Mouse (Mus musculus) hindbrain, embryonic 10.5 days (tissue): ENCODE results near the gene Akap12. TPM values are rescaled to one million over a fixed set of nuclear protein-coding genes. Genes with fewer than 3 reads are reported as not detected.

Experiments used
- DNase-seq: peaks from one replicate; pipeline ENCODE4 v3.0.0-alpha.2; 2017; ENCODE audit warnings: low spot score
- H3K27ac ChIP-seq: fragments of 300-500 bp; sonication (generic); 2 replicates; pipeline ENCODE4 v1.5.1; 2016; ENCODE audit warnings: mild to moderate bottlenecking, moderate library complexity
- H3K27me3 ChIP-seq: fragments of 300-500 bp; sonication (generic); 2 replicates; pipeline ENCODE4 v1.6.1; 2016; ENCODE audit warnings: mild to moderate bottlenecking; ENCODE audit not compliant: poor library complexity, insufficient read depth, severe bottlenecking
- H3K36me3 ChIP-seq: fragments of 300-500 bp; sonication (generic); 2 replicates; pipeline ENCODE4 v1.6.1; 2016; ENCODE audit warnings: mild to moderate bottlenecking, moderate library complexity
- H3K4me1 ChIP-seq: fragments of 300-500 bp; sonication (generic); replicated peaks from 2 replicates; pipeline ENCODE4 v1.6.1; 2016; ENCODE audit warnings: mild to moderate bottlenecking
- H3K4me3 ChIP-seq: fragments of 300-500 bp; sonication (generic); 2 replicates; pipeline ENCODE4 v1.5.1; 2016; ENCODE audit warnings: mild to moderate bottlenecking, moderate library complexity
- H3K9me3 ChIP-seq: fragments of 300-500 bp; sonication (generic); 2 replicates; pipeline ENCODE4 v1.6.1; 2016; ENCODE audit warnings: mild to moderate bottlenecking, moderate library complexity
- WGBS: fragments of 180-500 bp; shearing (Covaris S2); methylation state at CpG from one replicate; pipeline ENCODE4 v1.1.7; 2016; 5-methylcytosine and 5-hydroxymethylcytosine counted together
- polyA plus RNA-seq: library from polyadenylated mRNA; unstranded; fragments of >200 nt; fragmentation: Nextera tagmentation; extraction: Ambion mirVana; gene quantifications from 2 replicates; pipeline ENCODE4 v1.2.1, GENCODE M21; 2016

Gene Akap12
- polyA plus RNA-seq, 1 experiment from 2014 or later = 45.8 TPM

- Histone ChIP-seq H3K9me3 (no peaks in the 10 kb centered on the region), H3K4me1 (peaks cover 6% of the 10 kb centered on the region), H3K27ac (no peak overlapping the region), H3K27me3 (no peaks in the 10 kb centered on the region), H3K4me3 (no peak overlapping the region), H3K36me3 (no peaks in the 10 kb centered on the region)
- 77% methylated on average over 5 of the region's 5 CpGs for WGBS
- no peak for DNase-seq
These were observed 5.3 kb upstream of the Akap12 start for GRCm38 (mm10) chr10:4260925-4261324.

GRCm38 (mm10) chr10:4261359-4261952, 4.7 kb upstream of the Akap12 start:
- H3K4me1 ChIP-seq = peaks cover 10% of the 10 kb centered on the region
- H3K36me3 ChIP-seq = no peaks in the 10 kb centered on the region
- no peaks in the 10 kb centered on the region for H3K27me3 ChIP-seq
- DNase-seq = no peak
- H3K9me3 ChIP-seq = no peaks in the 10 kb centered on the region
- H3K4me3 ChIP-seq = no peak overlapping the region
- 82% methylated on average over 9 of the region's 9 CpGs for WGBS
- H3K27ac ChIP-seq = no peak overlapping the region

- H3K4me3 ChIP-seq = peak overlapping the region; percentile 85
These were observed 539 bp upstream of the Akap12 start for GRCm38 (mm10) chr10:4265641-4266040.

GRCm38 (mm10) chr10:4266931-4267310, 741 bp downstream of the Akap12 start:
- peaks cover 20% of the 10 kb centered on the region for H3K4me1 ChIP-seq
- 0 out of 2 replicates have a peak, but pooled peaks cover 8% of the 10 kb centered on the region for H3K27me3 ChIP-seq
- WGBS = 3% methylated on average over 11 of the region's 11 CpGs
- H3K4me3 ChIP-seq = peak overlapping the region; percentile 85
- no peaks in the 10 kb centered on the region for H3K9me3 ChIP-seq
- DNase-seq = peak; percentile 53
- H3K27ac ChIP-seq = peak overlapping the region; percentile 94
- H3K36me3 ChIP-seq = no peaks in the 10 kb centered on the region

More at GRCm38 (mm10) chr10:4265641-4266040, 539 bp upstream of the Akap12 start:
- Histone ChIP-seq H3K27ac (peak overlapping the region; percentile 94), H3K4me1 (peaks cover 20% of the 10 kb centered on the region), H3K9me3 (no peaks in the 10 kb centered on the region), H3K27me3 (0 out of 2 replicates have a peak, but pooled peaks cover 8% of the 10 kb centered on the region), H3K36me3 (no peaks in the 10 kb centered on the region)
- WGBS = 2% methylated on average over 13 of the region's 13 CpGs
- peak; percentile 67 for DNase-seq

GRCm38 (mm10) chr10:4267481-4267880, 1.3 kb downstream of the Akap12 start:
- H3K27ac ChIP-seq = peak overlapping the region; percentile 94; the same call in 1 of the 2 replicates
- H3K27me3 ChIP-seq = 0 out of 2 replicates have a peak, but pooled peaks cover 8% of the 10 kb centered on the region
- peak overlapping the region; percentile 85 for H3K4me3 ChIP-seq
- WGBS = 82% methylated on average over 7 of the region's 7 CpGs
- H3K9me3 ChIP-seq = no peaks in the 10 kb centered on the region
- no peaks in the 10 kb centered on the region for H3K36me3 ChIP-seq
- peaks cover 20% of the 10 kb centered on the region for H3K4me1 ChIP-seq
- no peak for DNase-seq

GRCm38 (mm10) chr10:4268140-4268539, 2.0 kb downstream of the Akap12 start:
- DNase-seq = no peak
- no peaks in the 10 kb centered on the region for H3K9me3 ChIP-seq
- H3K27me3 ChIP-seq = 0 out of 2 replicates have a peak, but pooled peaks cover 8% of the 10 kb centered on the region
- H3K27ac ChIP-seq = no peak overlapping the region
- no peaks in the 10 kb centered on the region for H3K36me3 ChIP-seq
- peak overlapping the region; percentile 85; the same call in 1 of the 2 replicates for H3K4me3 ChIP-seq
- WGBS = 94% methylated on average over 7 of the region's 7 CpGs
- H3K4me1 ChIP-seq = peaks cover 20% of the 10 kb centered on the region

- 95% methylated on average over 10 of the region's 10 CpGs for WGBS
- Histone ChIP-seq H3K4me1 (0 out of 2 replicates have a peak, but pooled peaks cover 5% of the 10 kb centered on the region), H3K36me3 (no peaks in the 10 kb centered on the region), H3K27ac (no peak overlapping the region), H3K4me3 (no peak overlapping the region), H3K9me3 (no peaks in the 10 kb centered on the region), H3K27me3 (no peaks in the 10 kb centered on the region)
- DNase-seq = no peak
These were observed 9.4 kb downstream of the Akap12 start for GRCm38 (mm10) chr10:4275572-4275971.

GRCm38 (mm10) chr10:4276081-4276480, 9.9 kb downstream of the Akap12 start:
- no peaks in the 10 kb centered on the region for H3K36me3 ChIP-seq
- no peak for DNase-seq
- H3K4me3 ChIP-seq = no peak overlapping the region
- no peaks in the 10 kb centered on the region for H3K27me3 ChIP-seq
- no peak overlapping the region for H3K27ac ChIP-seq
- 0 out of 2 replicates have a peak, but pooled peaks cover 5% of the 10 kb centered on the region for H3K4me1 ChIP-seq
- WGBS = 95% methylated on average over 13 of the region's 13 CpGs
- H3K9me3 ChIP-seq = no peaks in the 10 kb centered on the region

GRCm38 (mm10) chr10:4278041-4278440, 11.9 kb downstream of the Akap12 start:
- H3K27me3 ChIP-seq = no peaks in the 10 kb centered on the region
- no peak overlapping the region for H3K4me3 ChIP-seq
- H3K9me3 ChIP-seq = no peaks in the 10 kb centered on the region
- WGBS = 73% methylated on average over 6 of the region's 6 CpGs
- H3K27ac ChIP-seq = no peak overlapping the region
- H3K36me3 ChIP-seq = no peaks in the 10 kb centered on the region
- H3K4me1 ChIP-seq = 0 out of 2 replicates have a peak, but pooled peaks cover 5% of the 10 kb centered on the region
- no peak for DNase-seq

- Histone ChIP-seq H3K27me3 (no peaks in the 10 kb centered on the region), H3K4me1 (no peaks in the 10 kb centered on the region), H3K9me3 (no peaks in the 10 kb centered on the region), H3K36me3 (no peaks in the 10 kb centered on the region), H3K4me3 (no peak overlapping the region), H3K27ac (no peak overlapping the region)
- DNase-seq = no peak
- 59% methylated on average over 4 of the region's 4 CpGs for WGBS
These were observed 16.2 kb downstream of the Akap12 start for GRCm38 (mm10) chr10:4282395-4282794.

GRCm38 (mm10) chr10:4284781-4285180, 18.6 kb downstream of the Akap12 start:
- Histone ChIP-seq H3K4me1 (peaks cover 7% of the 10 kb centered on the region), H3K9me3 (no peaks in the 10 kb centered on the region), H3K36me3 (no peaks in the 10 kb centered on the region), H3K4me3 (no peak overlapping the region), H3K27ac (no peak overlapping the region), H3K27me3 (no peaks in the 10 kb centered on the region)
- no peak for DNase-seq
- WGBS = 80% methylated on average over 1 of the region's 1 CpGs

GRCm38 (mm10) chr10:4285752-4286151, 19.6 kb downstream of the Akap12 start:
- Histone ChIP-seq H3K4me3 (no peak overlapping the region), H3K36me3 (no peaks in the 10 kb centered on the region), H3K27ac (no peak overlapping the region), H3K4me1 (peaks cover 9% of the 10 kb centered on the region), H3K9me3 (no peaks in the 10 kb centered on the region), H3K27me3 (no peaks in the 10 kb centered on the region)
- 85% methylated on average over 8 of the region's 8 CpGs for WGBS
- no peak for DNase-seq

GRCm38 (mm10) chr10:4289171-4289570, 23.0 kb downstream of the Akap12 start:
- Histone ChIP-seq H3K9me3 (no peaks in the 10 kb centered on the region), H3K27me3 (no peaks in the 10 kb centered on the region), H3K4me3 (no peak overlapping the region), H3K27ac (no peak overlapping the region), H3K36me3 (no peaks in the 10 kb centered on the region), H3K4me1 (peaks cover 9% of the 10 kb centered on the region)
- no peak for DNase-seq
- whole genome bisulfite sequencing = 58% methylated on average over 5 of the region's 5 CpGs
